Mouse (Mus musculus) C2C12 (cell line): ENCODE measurements around the gene Bcl9l. TPM values are rescaled to one million over a fixed set of nuclear protein-coding genes. Genes with fewer than 3 reads are reported as not detected.

Experiments
- H3K27me3 ChIP-seq: one replicate; pipeline ENCODE4 v1.6.1; 2011; ENCODE audit not compliant: control insufficient read depth, insufficient read depth, insufficient read length
- H3K36me3 ChIP-seq: one replicate; pipeline ENCODE4 v1.6.1; 2011; ENCODE audit not compliant: control insufficient read depth, insufficient read depth
- H3K4me3 ChIP-seq: one replicate; pipeline ENCODE4 v1.5.1; 2011; ENCODE audit warnings: mild to moderate bottlenecking, control low read depth; ENCODE audit not compliant: poor library complexity, insufficient read depth, severe bottlenecking
- H3K79me2 ChIP-seq: one replicate; pipeline ENCODE4 v1.6.1; 2011; ENCODE audit not compliant: control insufficient read depth, insufficient read depth
- H3K79me3 ChIP-seq: one replicate; pipeline ENCODE4 v1.6.1; 2011; ENCODE audit warnings: low read depth, control low read depth
- H3ac ChIP-seq: one replicate; pipeline ENCODE3; 2011; ENCODE audit warnings: low read depth; ENCODE audit not compliant: control insufficient read depth, insufficient read length
- CEBPB ChIP-seq: IDR thresholded peaks from one replicate; pipeline ENCODE4 v1.6.1; 2011; ENCODE audit warnings: low read depth, mild to moderate bottlenecking, control low read depth, moderate library complexity
- CTCF ChIP-seq: IDR thresholded peaks from one replicate; pipeline ENCODE4 v1.5.1; 2011; ENCODE audit not compliant: control insufficient read depth, insufficient read depth, insufficient read length
- FOSL1 ChIP-seq: IDR thresholded peaks from one replicate; pipeline ENCODE4 v1.8.0; 2011; ENCODE audit warnings: mild to moderate bottlenecking, low read length; ENCODE audit not compliant: poor library complexity, insufficient read depth, severe bottlenecking
- MAX ChIP-seq: IDR thresholded peaks from one replicate; pipeline ENCODE4 v1.6.1; 2011; ENCODE audit warnings: mild to moderate bottlenecking, control low read depth
- MYOD1 ChIP-seq: IDR thresholded peaks from one replicate; pipeline ENCODE4 v1.6.1; 2011; ENCODE audit warnings: low read depth; ENCODE audit not compliant: control insufficient read depth, insufficient read length
- MYOG ChIP-seq: IDR thresholded peaks from one replicate; pipeline ENCODE4 v1.6.1; 2011; ENCODE audit not compliant: control insufficient read depth, insufficient read length; ENCODE audit errors: extremely low read depth
- USF1 ChIP-seq: IDR thresholded peaks from one replicate; pipeline ENCODE4 v1.6.1; 2011; ENCODE audit warnings: low read depth, mild to moderate bottlenecking, control low read depth, moderate library complexity
- polyA plus RNA-seq: library from polyadenylated mRNA; unstranded; fragments of >200 nt; fragmentation: generic; extraction: Trizol; gene quantifications from one replicate; pipeline ENCODE4 v1.2.1, GENCODE M21; 2012; ENCODE audit warnings: missing spikeins

Bcl9l gene
- polyA plus RNA-seq, 1 experiment = 31.4 TPM

DNA sequence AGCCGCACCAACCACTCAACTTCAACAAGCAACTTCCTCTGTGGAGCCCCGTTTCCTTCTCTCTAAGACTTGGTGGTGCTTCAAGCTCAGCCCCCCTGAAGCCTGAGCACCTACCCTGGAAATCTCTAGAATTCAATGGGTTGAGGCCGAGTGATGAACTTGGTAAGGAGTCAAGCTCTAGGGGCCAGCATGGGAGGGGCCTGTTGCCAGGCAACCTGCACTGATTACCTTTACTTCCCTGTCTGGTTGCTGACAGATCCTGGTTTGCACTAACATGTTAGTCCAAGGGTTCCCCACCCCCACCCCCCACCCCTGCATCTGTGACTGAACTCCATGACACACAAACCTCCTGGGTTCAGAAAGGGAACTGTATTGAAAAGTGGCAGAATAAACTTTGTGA is 62.4 kb downstream of the Bcl9l start:
- Histone ChIP-seq H3K27me3 (no peaks in the 10 kb centered on the region), H3K36me3 (no peaks in the 10 kb centered on the region), H3K79me2 (no peaks in the 10 kb centered on the region), H3ac (no peak overlapping the region), H3K79me3 (no peaks in the 10 kb centered on the region), H3K4me3 (no peak overlapping the region)
- TF ChIP-seq MYOD1 (no peak), CEBPB (no peak), FOSL1 (no peak), CTCF (no peak), MAX (no peak), USF1 (no peak), MYOG (no peak)

DNA sequence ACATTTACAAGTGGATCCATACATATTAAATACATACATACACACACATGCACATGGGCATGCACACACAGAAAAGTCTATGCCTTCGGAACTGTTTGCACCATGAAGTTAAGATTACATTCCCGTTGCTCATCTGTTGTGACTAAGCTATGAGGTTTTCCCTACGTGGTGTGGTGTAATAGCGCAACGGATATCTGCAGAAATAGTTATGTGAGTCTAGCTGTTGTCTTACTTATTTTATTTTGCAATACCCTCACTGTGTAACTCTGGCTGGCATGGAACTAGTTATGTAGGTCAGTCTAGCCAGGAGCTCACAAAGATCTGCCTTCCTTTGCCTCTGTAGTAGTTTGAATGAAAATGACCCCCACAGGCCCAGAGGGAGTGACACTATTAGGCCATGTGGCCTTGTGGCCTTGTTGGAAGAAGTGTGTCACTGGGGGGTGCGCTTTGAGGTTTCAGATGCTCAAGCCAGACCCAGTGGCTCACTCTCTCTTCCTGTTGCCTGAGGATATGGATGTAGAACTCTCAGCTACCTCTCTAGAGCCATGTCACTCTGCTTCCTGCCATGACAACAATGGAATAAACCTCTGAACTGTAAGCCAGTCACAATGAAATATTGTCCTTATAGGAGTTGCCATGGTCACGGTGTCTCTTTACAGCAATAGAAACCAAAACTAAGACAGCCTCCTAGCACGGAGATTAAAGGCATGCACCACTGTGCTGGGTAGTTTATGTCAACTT is 66.0 kb downstream of the Bcl9l start:
- no peaks in the 10 kb centered on the region for H3K36me3 ChIP-seq
- H3K27me3 ChIP-seq = no peaks in the 10 kb centered on the region
- no peak overlapping the region for H3K4me3 ChIP-seq
- H3K79me2 ChIP-seq = no peaks in the 10 kb centered on the region
- no peak for TF ChIP-seq CTCF
- TF ChIP-seq MAX = no peak
- no peak for TF ChIP-seq USF1
- TF ChIP-seq CEBPB = no peak
- TF ChIP-seq FOSL1 = no peak
- TF ChIP-seq MYOG = no peak
- TF ChIP-seq MYOD1 = no peak
- no peaks in the 10 kb centered on the region for H3K79me3 ChIP-seq
- H3ac ChIP-seq = no peak overlapping the region

DNA sequence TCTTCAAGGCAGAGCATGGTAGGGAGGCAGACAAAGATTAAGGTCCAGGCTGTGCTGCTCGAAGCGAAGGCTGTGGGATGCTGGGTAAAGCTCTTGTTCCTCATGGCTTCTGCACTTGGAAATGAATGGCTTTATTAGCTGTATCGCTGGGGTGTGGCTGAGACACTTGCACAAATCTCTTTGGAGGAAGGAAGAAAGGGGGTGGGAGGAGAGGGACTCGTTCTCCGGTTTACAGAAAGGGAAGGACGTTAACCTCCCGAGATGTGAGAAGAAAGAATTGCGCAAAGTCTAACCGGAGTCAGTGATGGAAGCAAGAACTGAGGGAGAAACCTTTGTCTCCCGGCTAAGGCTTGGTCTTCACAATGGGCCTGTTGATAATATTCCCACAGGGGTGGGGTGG is 68.5 kb downstream of the Bcl9l start:
- no peaks in the 10 kb centered on the region for H3K27me3 ChIP-seq
- H3K79me2 ChIP-seq = no peaks in the 10 kb centered on the region
- TF ChIP-seq CEBPB (no peak), MAX (no peak), MYOD1 (no peak), USF1 (no peak), FOSL1 (no peak), MYOG (no peak), CTCF (no peak)
- no peak overlapping the region for H3K4me3 ChIP-seq
- no peaks in the 10 kb centered on the region for H3K36me3 ChIP-seq
- no peaks in the 10 kb centered on the region for H3K79me3 ChIP-seq
- H3ac ChIP-seq = no peak overlapping the region

DNA sequence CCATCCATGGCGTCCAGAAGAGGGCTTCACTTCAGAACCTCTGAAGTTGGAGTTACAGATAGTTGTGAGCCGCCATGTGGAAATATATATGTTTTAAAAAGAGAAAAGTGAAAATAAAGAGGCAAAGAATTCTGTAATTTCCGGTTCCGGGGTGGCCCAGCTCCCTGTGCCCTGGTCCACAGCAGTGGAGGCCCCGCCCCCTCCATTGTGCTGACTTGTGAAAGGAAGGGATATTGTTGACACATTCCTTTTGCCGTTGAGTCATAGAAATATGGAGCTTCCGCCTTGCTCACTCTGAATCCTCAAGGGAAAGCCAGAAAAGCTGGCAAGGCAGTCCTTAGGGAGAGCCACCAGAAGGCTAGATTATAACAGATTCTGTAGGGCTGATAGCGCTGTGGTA is 69.5 kb downstream of the Bcl9l start:
- no peaks in the 10 kb centered on the region for H3K36me3 ChIP-seq
- TF ChIP-seq CEBPB = peak; percentile 6
- TF ChIP-seq MYOD1 = no peak
- peak; percentile 3 for TF ChIP-seq FOSL1
- H3K4me3 ChIP-seq = no peak overlapping the region
- H3ac ChIP-seq = no peak overlapping the region
- H3K27me3 ChIP-seq = no peaks in the 10 kb centered on the region
- H3K79me3 ChIP-seq = no peaks in the 10 kb centered on the region
- no peaks in the 10 kb centered on the region for H3K79me2 ChIP-seq

Other genes starting within 250 kb of the Bcl9l start
- gene Cbl, start 248.8 kb upstream of the Bcl9l start, polyA plus RNA-seq = 8.2 TPM
- gene Ccdc153, start 242.1 kb upstream of the Bcl9l start, polyA plus RNA-seq = 0.04 TPM
- not detected for gene Pdzd3, start 231.4 kb upstream of the Bcl9l start, polyA plus RNA-seq
- 3.4 TPM for gene Nlrx1, start 214.2 kb upstream of the Bcl9l start, polyA plus RNA-seq
- gene Abcg4, start 194.2 kb upstream of the Bcl9l start, polyA plus RNA-seq = 0.21 TPM
- gene Hinfp, start 177.2 kb upstream of the Bcl9l start, polyA plus RNA-seq = 9.1 TPM
- 18.8 TPM for gene C2cd2l, start 162.5 kb upstream of the Bcl9l start, polyA plus RNA-seq
- 34.0 TPM for gene Dpagt1, start 156.8 kb upstream of the Bcl9l start, polyA plus RNA-seq
- 347 TPM for gene H2afx, start 148.1 kb upstream of the Bcl9l start, polyA plus RNA-seq
- 59.6 TPM for gene Hmbs, start 138.6 kb upstream of the Bcl9l start, polyA plus RNA-seq
- 26.1 TPM for gene Vps11, start 121.2 kb upstream of the Bcl9l start, polyA plus RNA-seq
- gene Hyou1, start 103.3 kb upstream of the Bcl9l start, polyA plus RNA-seq = 68.3 TPM
- gene Slc37a4, start 86.0 kb upstream of the Bcl9l start, polyA plus RNA-seq = 11.5 TPM
- gene Rps25, start 75.7 kb upstream of the Bcl9l start, polyA plus RNA-seq = 2,166 TPM
- gene Trappc4, start 75.2 kb upstream of the Bcl9l start, polyA plus RNA-seq = 149 TPM
- 17.9 TPM for gene Ccdc84, start 64.3 kb upstream of the Bcl9l start, polyA plus RNA-seq
- not detected for gene Foxr1, start 41.7 kb upstream of the Bcl9l start, polyA plus RNA-seq
- 0.04 TPM for gene Upk2, start 27.8 kb upstream of the Bcl9l start, polyA plus RNA-seq
- gene Cxcr5, start 79.1 kb downstream of the Bcl9l start, polyA plus RNA-seq = not detected
- gene Ddx6, start 122.1 kb downstream of the Bcl9l start, polyA plus RNA-seq = 29.9 TPM
- gene Treh, start 190.4 kb downstream of the Bcl9l start, polyA plus RNA-seq = not detected